Mouse (Mus musculus) olfactory bulb, adult 2 months (tissue): ENCODE results near the gene Plxnb2.

Experiments
- CTCF ChIP-seq: fragments of 200-500 bp; IDR thresholded peaks from 2 replicates; pipeline ENCODE4 v1.5.1; 2012; ENCODE audit warnings: low read depth, mild to moderate bottlenecking, low read length, moderate library complexity; ENCODE audit not compliant: insufficient read depth
- POLR2A ChIP-seq: fragments of 200-500 bp; IDR thresholded peaks from 2 replicates; pipeline ENCODE4 v1.6.1; 2012; ENCODE audit warnings: mild to moderate bottlenecking, low read depth, low read length, moderate library complexity; ENCODE audit not compliant: insufficient read depth

GRCm38 (mm10) chr15:89178260-89178860 lies 2.2 kb downstream of the Plxnb2 start:
- TF ChIP-seq CTCF: no peak
- TF ChIP-seq POLR2A: no peak
